Mouse (Mus musculus): ENCODE data around the gene 1810013L24Rik.

- peak; percentile 69 for TF ChIP-seq CTCF (IDR thresholded peaks at IDR 0.05; ENCODE audit: control insufficient read depth, insufficient read depth, low read length)
- no peak for TF ChIP-seq POLR2A (IDR thresholded peaks at IDR 0.05; ENCODE audit: borderline replicate concordance, control insufficient read depth, low read depth, low read length)
These were observed 23.2 kb upstream of the 1810013L24Rik start for GRCm38 (mm10) chr16:8806703-8807102.
